Mouse (Mus musculus) monocyte, adult 2 months (primary cell): ENCODE data around the gene Kremen1.
A peak's percentile ranks its signal among the peaks of the same experiment; 100 is the strongest.

Source experiments
- DNase-seq, 2 experiments: peaks; one replicate each; pipeline ENCODE4 v3.0.0; 2022; ENCODE audit warnings: low spot score in 2 of 2, low read depth in 1 of 2

The Kremen1 gene

GRCm38 (mm10) chr11:5261508-5262392, at the start of gene Kremen1:
Gene Kremen1, minus strand, starts transcription at chr11:5261558.
- DNase-seq = peak; percentile 66 to 83

GRCm38 (mm10) chr11:5307024-5307905, 45.9 kb upstream of the Kremen1 start:
- DNase-seq = no peak

GRCm38 (mm10) chr11:5306017-5306416, 44.7 kb upstream of the Kremen1 start:
- DNase-seq = no peak

- no peak for DNase-seq
Observed at GRCm38 (mm10) chr11:5304526-5304925, 43.2 kb upstream of the Kremen1 start.

GRCm38 (mm10) chr11:5298007-5298372, 36.6 kb upstream of the Kremen1 start:
- no peak for DNase-seq

GRCm38 (mm10) chr11:5297148-5298006, 36.0 kb upstream of the Kremen1 start:
- no peak for DNase-seq

GRCm38 (mm10) chr11:5296576-5297115, 35.3 kb upstream of the Kremen1 start:
- DNase-seq = no peak

- no peak for DNase-seq
Observed at GRCm38 (mm10) chr11:5294805-5295204, 33.4 kb upstream of the Kremen1 start.

GRCm38 (mm10) chr11:5290691-5291090, 29.3 kb upstream of the Kremen1 start:
- peak; percentile 15 to 21 for DNase-seq

GRCm38 (mm10) chr11:5289826-5290580, 28.6 kb upstream of the Kremen1 start:
- DNase-seq = no peak

GRCm38 (mm10) chr11:5283987-5284386, 22.6 kb upstream of the Kremen1 start:
- DNase-seq = no peak

- no peak for DNase-seq
Observed at GRCm38 (mm10) chr11:5280932-5281331, 19.6 kb upstream of the Kremen1 start.

GRCm38 (mm10) chr11:5278463-5278862, 17.1 kb upstream of the Kremen1 start:
- no peak for DNase-seq

- no peak for DNase-seq
Observed at GRCm38 (mm10) chr11:5277307-5277971, 16.1 kb upstream of the Kremen1 start.

GRCm38 (mm10) chr11:5275216-5275615, 13.9 kb upstream of the Kremen1 start:
- DNase-seq = no peak

- no peak for DNase-seq
Observed at GRCm38 (mm10) chr11:5272536-5273234, 11.3 kb upstream of the Kremen1 start.

GRCm38 (mm10) chr11:5272066-5272360, 10.7 kb upstream of the Kremen1 start:
- DNase-seq = no peak

GRCm38 (mm10) chr11:5271274-5272065, 10.1 kb upstream of the Kremen1 start:
- no peak for DNase-seq
